Mouse (Mus musculus) midbrain, embryonic 14.5 days (tissue): ENCODE results near the gene Uba3. TPM values are rescaled to one million over a fixed set of nuclear protein-coding genes. Genes with fewer than 3 reads are reported as not detected.

ENCODE experiments used
- ATAC-seq: fragments of 200-750 bp; cut with Nextera tagmentation; 2 replicates; pipeline ENCODE4 v1.8.0; 2017; ENCODE audit warnings: moderate number of reproducible peaks, moderate library complexity; ENCODE audit not compliant: low FRiP score, low TSS enrichment
- DNase-seq: peaks from one replicate; pipeline ENCODE4 v3.0.0-alpha.2; 2015
- H3K27ac ChIP-seq: fragments of 300-500 bp; sonication (generic); replicated peaks from 2 replicates; pipeline ENCODE4 v1.5.1; 2014; ENCODE audit warnings: mild to moderate bottlenecking, low read depth, low read length, moderate library complexity
- H3K27me3 ChIP-seq: fragments of 300-500 bp; sonication (generic); 2 replicates; pipeline ENCODE4 v1.6.1; 2014; ENCODE audit warnings: low read length, control low read depth, mixed read lengths; ENCODE audit not compliant: control insufficient read depth, insufficient read depth
- H3K36me3 ChIP-seq: fragments of 300-500 bp; sonication (generic); 2 replicates; pipeline ENCODE4 v1.6.1; 2014; ENCODE audit warnings: low read length, control low read depth; ENCODE audit not compliant: control insufficient read depth, insufficient read depth
- H3K4me1 ChIP-seq: fragments of 300-500 bp; sonication (generic); 2 replicates; pipeline ENCODE4 v1.6.1; 2014; ENCODE audit warnings: mild to moderate bottlenecking, antibody characterized with exemption, low read length, control low read depth; ENCODE audit not compliant: control insufficient read depth, insufficient read depth
- H3K4me2 ChIP-seq: fragments of 300-500 bp; sonication (generic); 2 replicates; pipeline ENCODE4 v1.6.1; 2014; ENCODE audit warnings: mild to moderate bottlenecking, low read length, moderate library complexity
- H3K4me3 ChIP-seq: fragments of 300-500 bp; sonication (generic); replicated peaks from 2 replicates; pipeline ENCODE4 v1.5.1; 2014; ENCODE audit warnings: low read depth, low read length
- H3K9ac ChIP-seq: fragments of 300-500 bp; sonication (generic); replicated peaks from 2 replicates; pipeline ENCODE4 v1.6.1; 2014; ENCODE audit warnings: mild to moderate bottlenecking, low read length, moderate library complexity
- H3K9me3 ChIP-seq: fragments of 300-500 bp; sonication (generic); 2 replicates; pipeline ENCODE4 v1.6.1; 2016; ENCODE audit warnings: low read length, control low read depth, mixed read lengths; ENCODE audit not compliant: control insufficient read depth
- WGBS: fragments of 180-500 bp; shearing (Covaris S2); extraction: QIAGEN DNeasy Blood & Tissue Kit; methylation state at CpG from one replicate; pipeline ENCODE4 v1.1.7; 2014; 5-methylcytosine and 5-hydroxymethylcytosine counted together
- polyA plus RNA-seq: library from polyadenylated mRNA; unstranded; fragments of >200 nt; fragmentation: Nextera tagmentation; extraction: Ambion mirVana; gene quantifications from 2 replicates; pipeline ENCODE4 v1.2.1, GENCODE M21; 2014

Gene Uba3
- polyA plus RNA-seq, 1 experiment from 2014 or later = 98.5 TPM

DNA sequence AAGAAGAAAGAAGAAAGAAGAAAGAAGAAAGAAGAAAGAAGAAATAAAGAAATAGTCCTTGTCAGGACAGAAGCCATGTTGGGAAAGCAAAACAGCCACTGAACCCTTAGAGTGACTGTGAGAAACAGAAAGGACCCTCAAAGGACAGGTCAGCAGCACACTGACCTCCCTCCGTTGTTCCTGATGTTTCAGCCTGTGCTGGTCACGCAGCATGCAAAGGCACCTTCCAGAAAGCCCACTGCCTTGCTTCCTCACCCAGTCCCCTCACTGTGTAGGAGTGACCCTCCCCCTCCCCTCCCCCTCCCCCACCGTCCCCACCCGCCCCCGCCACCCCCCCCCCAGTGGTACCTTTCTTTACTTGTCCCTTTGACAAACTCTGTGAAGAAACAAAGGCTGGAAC is 15.2 kb upstream of the Uba3 start:
- Histone ChIP-seq H3K9ac (no peak overlapping the region), H3K27ac (no peak overlapping the region), H3K4me1 (no peaks in the 10 kb centered on the region), H3K36me3 (0 out of 2 replicates have a peak, but pooled peaks cover 2% of the 10 kb centered on the region), H3K4me3 (no peak overlapping the region), H3K27me3 (no peaks in the 10 kb centered on the region), H3K9me3 (no peaks in the 10 kb centered on the region), H3K4me2 (no peak overlapping the region)
- no peak for ATAC-seq
- DNase-seq = no peak
- 70% methylated on average over 3 of the region's 5 CpGs for WGBS

DNA sequence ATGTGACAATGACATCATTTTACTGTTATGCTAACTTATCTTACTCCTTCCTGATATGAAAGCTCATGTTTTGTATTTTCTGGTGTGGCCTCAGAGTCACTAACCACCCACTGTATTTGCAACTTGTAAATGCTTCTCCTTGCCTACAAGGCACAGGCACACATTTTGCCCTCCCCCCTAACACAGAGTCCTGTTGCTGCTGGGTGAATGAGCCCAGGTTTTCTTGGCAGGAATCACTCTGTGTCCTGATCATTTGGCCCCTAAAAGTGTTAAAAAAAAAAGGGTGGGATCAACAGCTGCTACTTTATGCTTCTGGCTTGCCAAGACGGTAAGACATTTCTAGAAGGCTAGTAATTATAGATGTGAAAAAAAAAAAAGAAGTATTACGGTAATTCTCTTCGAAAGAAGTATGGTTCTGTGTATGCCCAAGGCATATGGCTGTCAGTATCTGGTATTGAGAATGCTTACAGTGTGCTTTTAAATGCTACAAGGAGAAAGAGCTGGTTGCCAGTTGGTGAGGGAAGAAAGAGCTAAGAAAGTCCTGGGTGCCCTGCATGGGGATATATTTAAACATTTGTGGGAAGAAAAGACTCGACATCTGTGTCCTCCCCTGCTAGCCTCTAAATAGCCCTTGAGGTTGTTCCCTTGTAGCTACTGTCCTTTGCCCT is 10.8 kb upstream of the Uba3 start:
- ATAC-seq (no peak), DNase-seq (no peak)
- WGBS = 89% methylated on average over 4 of the region's 4 CpGs
- Histone ChIP-seq H3K36me3 (0 out of 2 replicates have a peak, but pooled peaks cover 6% of the 10 kb centered on the region), H3K9ac (no peak overlapping the region), H3K27ac (no peak overlapping the region), H3K9me3 (no peaks in the 10 kb centered on the region), H3K4me3 (no peak overlapping the region), H3K27me3 (no peaks in the 10 kb centered on the region), H3K4me1 (peaks cover 20% of the 10 kb centered on the region), H3K4me2 (no peak overlapping the region)

DNA sequence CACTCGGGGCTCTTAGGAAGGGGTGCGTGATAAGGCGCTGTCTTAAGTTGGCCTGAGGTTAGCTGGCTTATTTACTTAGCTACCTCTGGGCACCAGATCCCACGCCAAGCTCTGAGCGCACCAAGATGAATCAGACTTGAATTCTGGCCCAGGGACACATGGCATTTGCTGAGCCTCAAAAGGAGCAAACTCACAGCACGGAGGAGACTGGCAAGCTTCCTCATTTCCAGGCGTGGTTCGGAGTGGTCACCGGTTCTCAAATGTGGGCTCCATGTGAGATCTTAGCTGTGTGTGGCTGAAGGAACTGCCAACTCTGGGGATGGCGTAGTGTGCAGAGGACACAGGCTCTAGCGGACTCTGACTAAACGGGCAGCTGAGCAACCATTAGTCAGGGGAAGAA is 6.5 kb upstream of the Uba3 start:
- H3K27ac ChIP-seq = no peak overlapping the region
- DNase-seq (peak; percentile 13), ATAC-seq (no peak)
- peak overlapping the region; percentile 25; the same call in 1 of the 2 replicates for H3K9ac ChIP-seq
- peak overlapping the region; percentile 67 for H3K4me3 ChIP-seq
- no peaks in the 10 kb centered on the region for H3K27me3 ChIP-seq
- H3K4me1 ChIP-seq = peaks cover 20% of the 10 kb centered on the region
- H3K9me3 ChIP-seq = no peaks in the 10 kb centered on the region
- WGBS = 69% methylated on average over 12 of the region's 12 CpGs
- H3K36me3 ChIP-seq = 0 out of 2 replicates have a peak, but pooled peaks cover 6% of the 10 kb centered on the region
- peak overlapping the region; percentile 59 for H3K4me2 ChIP-seq

DNA sequence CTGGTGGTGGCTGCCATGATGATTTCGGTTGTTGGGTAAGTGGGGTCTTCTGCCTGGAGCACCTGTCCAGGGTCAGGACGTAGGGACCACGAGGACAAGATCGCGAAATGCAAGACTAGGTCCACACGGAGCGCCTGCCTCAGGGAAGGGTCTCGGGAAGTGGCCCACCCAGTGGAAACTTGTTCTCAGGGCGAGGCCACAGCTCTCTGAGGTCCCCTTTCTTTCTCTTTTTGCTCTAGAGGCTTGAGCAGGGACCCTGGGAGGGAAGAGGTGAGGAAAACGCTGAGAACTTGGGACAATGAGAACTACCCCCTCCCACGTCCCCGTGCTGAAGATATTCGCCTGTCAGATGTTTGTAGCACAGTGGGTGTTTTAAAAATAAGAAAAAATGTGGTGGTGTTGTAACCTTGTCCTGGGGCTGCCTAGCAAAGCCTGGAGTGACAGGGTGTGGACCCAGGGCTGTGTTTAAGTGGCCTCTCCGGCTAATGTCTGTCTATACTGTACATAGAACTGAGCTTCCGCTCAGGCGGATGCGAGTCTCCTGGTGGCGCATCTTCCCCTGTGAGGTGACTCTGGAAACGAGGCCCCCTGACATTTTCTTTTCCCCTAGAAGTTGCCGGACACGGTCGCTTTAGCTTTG is 5.6 kb upstream of the Uba3 start:
- Histone ChIP-seq H3K4me1 (peaks cover 20% of the 10 kb centered on the region), H3K27ac (peak overlapping the region; percentile 47), H3K4me3 (peak overlapping the region; percentile 67), H3K36me3 (0 out of 2 replicates have a peak, but pooled peaks cover 6% of the 10 kb centered on the region), H3K27me3 (no peaks in the 10 kb centered on the region), H3K9me3 (no peaks in the 10 kb centered on the region), H3K4me2 (peak overlapping the region; percentile 59), H3K9ac (peak overlapping the region; percentile 73)
- WGBS = 2% methylated on average over 22 of the region's 22 CpGs
- ATAC-seq (peak; percentile 64), DNase-seq (peak; percentile 56)

DNA sequence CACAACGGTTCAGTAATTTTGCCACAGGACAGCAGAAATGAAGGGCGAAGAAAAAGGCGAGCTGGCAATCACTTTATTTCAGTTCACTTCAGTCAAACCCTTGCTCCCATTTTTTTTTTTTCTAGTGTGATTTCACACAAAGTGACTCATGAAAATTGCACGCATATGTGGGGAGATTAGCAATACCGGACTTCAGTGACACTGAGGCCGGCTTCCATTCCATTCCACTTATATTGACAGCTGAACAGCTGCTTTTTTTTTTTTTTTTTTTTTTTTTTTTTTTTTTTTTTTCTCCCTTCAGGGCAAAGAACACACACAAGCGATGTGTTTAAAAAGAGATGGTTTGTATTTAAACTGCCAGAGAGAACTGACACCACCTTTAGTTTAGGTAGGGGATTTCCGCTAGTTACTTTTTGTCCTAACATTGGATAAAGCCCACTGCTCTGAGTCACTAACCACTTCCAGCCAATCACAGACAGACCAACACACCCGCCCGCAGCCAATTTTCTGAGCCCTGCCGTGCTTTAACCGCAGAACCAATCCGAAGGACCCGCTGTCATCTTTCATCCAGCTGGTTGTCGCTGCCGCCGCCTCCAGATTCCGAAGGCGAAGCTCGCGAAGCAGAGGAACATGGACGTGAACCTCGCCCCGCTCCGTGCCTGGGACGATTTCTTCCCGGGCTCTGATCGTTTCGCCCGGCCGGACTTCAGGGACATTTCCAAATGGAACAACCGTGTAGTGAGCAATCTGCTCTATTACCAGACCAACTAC is 4.9 kb upstream of the Uba3 start, which contains the start of gene Arl6ip5:
Gene Arl6ip5 (plus strand): TSS at position 499 of the 771 bp plus-strand sequence.
- Histone ChIP-seq H3K9ac (peak within 1 kb of the TSS; percentile 73), H3K4me2 (peak within 1 kb of the TSS; percentile 59), H3K36me3 (0 out of 2 replicates have a peak, but pooled peaks cover 4% of the 10 kb centered on the region), H3K27me3 (no peaks in the 10 kb centered on the region), H3K27ac (peak within 1 kb of the TSS; percentile 47), H3K4me1 (peaks cover 20% of the 10 kb centered on the region), H3K9me3 (no peaks in the 10 kb centered on the region), H3K4me3 (peak within 1 kb of the TSS; percentile 67)
- WGBS = 10% methylated on average over 32 of the region's 32 CpGs
- DNase-seq (peak; percentile 95), ATAC-seq (peak; percentile 74; the same call in 1 of the 2 replicates)

DNA sequence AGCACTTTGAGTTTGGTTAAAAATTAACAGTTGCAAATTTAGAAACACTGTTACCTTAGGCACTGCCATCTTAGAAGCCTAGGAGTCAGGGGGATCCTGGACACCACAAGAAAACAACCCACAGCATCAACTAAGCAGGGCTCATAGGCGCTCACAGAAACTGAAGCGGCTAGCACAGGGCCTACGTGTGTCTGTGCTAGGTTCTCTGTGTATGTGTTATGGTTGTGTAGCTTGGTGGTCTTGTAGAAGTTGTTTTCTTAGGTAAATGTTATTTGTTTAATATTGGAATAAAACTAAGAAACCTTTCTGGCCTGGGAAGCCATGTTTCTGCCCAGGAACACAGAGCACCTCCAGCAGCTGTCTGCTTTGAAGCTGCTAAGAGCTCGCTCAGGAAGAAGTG is 4.3 kb upstream of the Uba3 start:
- Histone ChIP-seq H3K27me3 (no peaks in the 10 kb centered on the region), H3K4me3 (no peak overlapping the region), H3K27ac (no peak overlapping the region), H3K4me1 (peaks cover 20% of the 10 kb centered on the region), H3K4me2 (no peak overlapping the region), H3K9me3 (no peaks in the 10 kb centered on the region), H3K9ac (no peak overlapping the region), H3K36me3 (no peaks in the 10 kb centered on the region)
- ATAC-seq = no peak
- no peak for DNase-seq
- WGBS = 92% methylated on average over 4 of the region's 4 CpGs

DNA sequence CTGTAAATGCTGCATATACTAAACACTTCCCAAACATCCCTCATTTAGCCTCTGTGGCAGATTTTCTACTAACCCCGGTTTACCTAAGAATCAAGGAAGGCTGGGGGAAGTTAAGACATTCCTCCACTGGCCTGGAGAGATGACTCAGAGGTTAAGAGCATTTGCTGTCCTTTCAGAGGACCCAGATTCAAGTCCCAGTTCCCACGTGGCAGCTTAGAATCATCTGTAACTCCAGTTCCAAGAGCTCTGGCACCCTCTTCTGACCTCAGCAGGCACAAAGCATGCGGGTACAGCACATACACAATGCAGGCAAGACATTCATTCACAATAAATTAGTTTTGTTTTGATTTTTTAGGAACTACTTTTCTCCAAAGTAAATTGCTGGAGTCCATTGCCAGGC is 3.8 kb upstream of the Uba3 start:
- no peak for DNase-seq
- no peak for ATAC-seq
- Histone ChIP-seq H3K36me3 (no peaks in the 10 kb centered on the region), H3K9me3 (no peaks in the 10 kb centered on the region), H3K27me3 (no peaks in the 10 kb centered on the region), H3K9ac (no peak overlapping the region), H3K4me1 (peaks cover 25% of the 10 kb centered on the region), H3K27ac (no peak overlapping the region), H3K4me3 (no peak overlapping the region), H3K4me2 (no peak overlapping the region)
- 53% methylated on average over 3 of the region's 3 CpGs for WGBS

DNA sequence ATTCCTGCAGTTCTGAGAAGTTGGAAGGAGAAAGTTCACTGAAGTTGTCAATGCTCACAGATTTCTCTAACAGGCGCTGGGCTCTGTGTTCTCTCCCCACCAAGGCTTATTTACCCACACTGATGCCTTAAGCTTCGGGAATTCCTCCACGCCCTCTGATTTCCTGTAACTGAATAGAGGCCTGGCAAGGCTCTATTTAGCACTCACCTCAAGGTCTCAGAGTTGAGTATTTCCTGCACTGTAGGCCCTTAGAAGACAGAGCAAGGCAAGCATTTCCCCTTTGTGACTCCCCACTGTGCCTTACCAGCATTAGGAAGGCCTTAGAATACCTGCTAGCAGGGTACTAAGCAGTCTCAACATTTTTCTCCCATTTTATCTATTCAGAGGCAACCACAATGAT is 3.0 kb upstream of the Uba3 start:
- ATAC-seq (no peak), DNase-seq (no peak)
- no peaks in the 10 kb centered on the region for H3K9me3 ChIP-seq
- peaks cover 31% of the 10 kb centered on the region for H3K4me1 ChIP-seq
- H3K4me2 ChIP-seq = no peak overlapping the region
- no peak overlapping the region for H3K9ac ChIP-seq
- no peak overlapping the region for H3K27ac ChIP-seq
- no peaks in the 10 kb centered on the region for H3K27me3 ChIP-seq
- WGBS = 32% methylated on average over 3 of the region's 3 CpGs
- H3K36me3 ChIP-seq = no peaks in the 10 kb centered on the region
- H3K4me3 ChIP-seq = no peak overlapping the region
